Mouse (Mus musculus): ENCODE data around the gene P4hb.
"Not testable (repeated sequence)": the region's sequence is repeated elsewhere in the genome, so short reads cannot be mapped to it uniquely, and the experiment has no call there.

GRCm38 (mm10) chr11:120582982-120583293 is 9.9 kb upstream of the P4hb start:
- TF ChIP-seq CTCF, EP300 (IDR thresholded peaks at IDR 0.05; ENCODE audit: low read depth): not testable (repeated sequence)

Data from liver, embryonic 14.5 days (tissue).